Mouse (Mus musculus): ENCODE measurements around the gene Tnfsf15.

Tnfsf15 gene

GRCm38 (mm10) chr4:63684412-63685252 is 60.3 kb downstream of the Tnfsf15 start:
- no peak for DNase-seq (ENCODE audit: low spot score in 2 of 2)

GRCm38 (mm10) chr4:63683716-63684115 is 61.2 kb downstream of the Tnfsf15 start:
- DNase-seq (ENCODE audit: low spot score in 2 of 2), result no peak

GRCm38 (mm10) chr4:63683056-63683455 is 61.9 kb downstream of the Tnfsf15 start:
- no peak for DNase-seq (ENCODE audit: low spot score in 2 of 2)

GRCm38 (mm10) chr4:63682441-63682840 is 62.5 kb downstream of the Tnfsf15 start:
- DNase-seq (ENCODE audit: low spot score in 2 of 2), result no peak

- no peak for DNase-seq (ENCODE audit: low spot score in 2 of 2)
These were observed 63.4 kb downstream of the Tnfsf15 start for GRCm38 (mm10) chr4:63681557-63681956.
